Mouse (Mus musculus) urinary bladder, postnatal 4 days (tissue): ENCODE results near the gene Aanat.

Source experiments
- DNase-seq, 2 experiments: peaks; one replicate each; pipeline ENCODE4 v3.0.0; 2021 to 2022; ENCODE audit warnings: low spot score in 2 of 2

The Aanat gene

DNA sequence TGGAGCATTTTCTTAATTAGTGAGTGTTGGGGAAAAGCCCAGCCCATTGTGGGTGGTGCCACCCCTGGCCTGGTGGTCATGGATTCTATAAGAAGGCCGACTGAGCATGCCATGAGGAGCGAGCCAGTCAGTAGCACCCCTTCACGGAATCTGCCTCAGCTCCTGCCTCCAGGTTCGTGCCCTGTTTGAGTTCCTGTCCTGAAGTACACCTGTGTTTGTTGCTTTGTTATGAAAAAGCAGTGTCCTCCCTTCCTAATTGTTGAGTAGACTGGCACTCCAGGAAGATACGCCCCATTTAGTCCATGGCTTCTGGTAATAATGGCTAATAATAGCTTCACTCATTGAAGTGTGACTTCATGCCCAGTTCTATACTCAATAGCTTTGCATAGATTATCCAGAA lies at the start of gene Aanat:
Gene Aanat (plus strand): TSS at position 123 of the 400 bp plus-strand sequence.
- DNase-seq = no peak

GRCm38 (mm10) chr11:116536685-116537084 lies 49.5 kb upstream of the Aanat start:
- no peak for DNase-seq

DNA sequence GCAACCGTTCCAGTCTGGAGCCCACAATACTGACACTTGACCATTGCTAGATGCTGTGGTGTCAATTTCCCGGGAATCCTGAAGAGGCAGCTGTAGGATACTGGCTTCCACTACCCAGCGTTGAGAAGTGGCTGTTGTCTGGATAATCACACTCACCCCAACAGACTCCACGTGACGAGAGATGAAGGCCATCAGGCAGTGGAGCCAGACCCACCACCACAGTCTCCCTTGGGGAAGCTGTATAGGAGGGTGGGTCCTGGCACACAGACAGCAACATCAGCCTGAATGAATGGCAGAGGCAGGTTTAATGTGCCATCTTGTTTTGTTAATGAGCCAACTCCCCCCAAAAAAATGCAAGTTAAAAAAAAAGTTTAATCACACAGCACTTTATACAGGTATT lies 48.8 kb upstream of the Aanat start:
- no peak for DNase-seq

DNA sequence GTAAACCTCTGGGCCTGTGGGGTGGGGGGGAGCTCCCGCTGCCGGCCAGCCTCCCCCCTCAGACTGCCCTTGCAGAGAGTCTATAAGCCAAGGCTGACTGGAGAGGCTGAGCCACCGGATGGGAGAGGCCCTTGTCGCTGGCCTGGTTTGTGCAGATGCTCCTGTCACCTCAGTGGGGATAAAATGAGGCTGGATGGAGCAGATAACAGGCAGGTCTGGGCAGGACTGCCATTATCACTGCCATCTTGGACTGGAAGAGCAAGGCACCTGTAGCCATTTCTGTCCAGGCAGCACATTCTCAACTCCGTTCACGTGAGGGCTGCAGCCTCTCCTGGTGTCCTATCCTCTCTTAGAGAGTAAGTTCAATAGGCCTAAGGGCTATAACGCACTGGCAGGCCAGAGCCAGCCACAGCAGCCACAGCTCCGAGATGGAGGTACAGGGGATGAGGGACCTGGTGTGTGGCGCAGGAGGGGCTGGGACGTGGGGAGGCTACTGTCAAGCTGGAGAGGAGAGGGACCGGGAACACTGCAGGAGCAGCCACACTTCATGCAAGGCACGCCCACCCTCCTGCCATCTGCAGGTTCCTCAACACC lies 48.0 kb upstream of the Aanat start:
- DNase-seq = peak in 1 of 2 experiments; percentile 54

DNA sequence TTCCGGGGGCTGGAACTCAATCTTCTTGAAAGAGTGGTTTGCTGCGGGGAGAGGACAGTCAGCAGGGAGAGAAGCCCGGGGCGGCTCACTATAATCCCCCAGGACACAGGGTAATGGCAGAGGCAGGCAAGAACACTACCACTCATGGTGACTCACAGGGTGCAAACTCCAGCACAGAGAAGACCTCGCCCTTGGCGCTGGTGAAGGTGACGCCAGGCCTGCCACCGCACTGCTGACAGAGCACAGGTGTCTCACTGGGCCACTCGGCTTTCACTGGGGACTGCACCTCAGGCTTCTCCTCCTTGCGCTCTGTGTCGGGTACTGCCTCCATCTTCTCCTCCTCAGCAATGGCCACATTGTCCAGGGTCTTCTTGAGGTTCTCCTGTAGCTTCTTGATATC lies 45.0 kb upstream of the Aanat start:
- no peak for DNase-seq

DNA sequence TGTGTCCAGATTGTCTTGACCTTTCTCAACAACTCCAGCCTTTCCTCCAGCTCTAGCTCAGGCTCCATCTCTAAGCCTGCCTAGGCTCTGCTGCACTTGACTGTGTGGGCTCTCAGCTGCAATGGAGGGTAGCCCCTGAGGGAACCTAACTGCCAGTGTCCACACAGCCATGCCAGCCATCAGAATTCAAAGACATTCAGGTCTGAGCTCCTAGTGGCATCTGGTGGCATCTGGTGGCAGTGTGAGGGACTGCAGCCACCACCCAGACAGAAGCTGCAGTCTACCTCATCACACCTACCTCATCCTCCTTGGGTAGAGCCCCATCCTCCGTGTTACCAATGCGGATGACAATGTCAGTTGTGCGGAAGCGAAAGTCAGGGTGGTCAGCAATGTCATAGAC lies 43.1 kb upstream of the Aanat start:
- no peak for DNase-seq

GRCm38 (mm10) chr11:116547296-116548060 lies 38.8 kb upstream of the Aanat start:
- DNase-seq = no peak

DNA sequence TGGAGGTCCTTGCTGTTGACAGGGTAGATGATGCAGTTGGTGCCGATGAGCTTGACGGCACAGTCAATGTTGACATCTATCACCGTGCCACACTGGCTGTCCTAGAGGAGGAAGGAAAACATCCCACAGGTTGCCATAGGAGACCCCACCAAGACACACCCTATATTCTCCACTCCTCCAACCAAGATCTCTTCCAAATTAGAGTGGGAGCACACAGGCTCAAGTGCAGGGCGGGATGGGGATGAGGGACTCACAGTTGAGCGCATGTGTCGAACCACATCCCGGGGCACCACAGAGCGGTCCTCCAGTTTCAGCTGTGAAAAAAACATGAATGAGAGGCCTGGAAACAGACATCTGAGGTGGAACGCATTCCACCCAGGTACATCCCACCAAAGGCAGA lies 37.5 kb upstream of the Aanat start:
- DNase-seq = no peak

- no peak for DNase-seq
Observed at GRCm38 (mm10) chr11:116549273-116550038, 36.8 kb upstream of the Aanat start.

GRCm38 (mm10) chr11:116550748-116551147 lies 35.5 kb upstream of the Aanat start:
- DNase-seq = no peak

DNA sequence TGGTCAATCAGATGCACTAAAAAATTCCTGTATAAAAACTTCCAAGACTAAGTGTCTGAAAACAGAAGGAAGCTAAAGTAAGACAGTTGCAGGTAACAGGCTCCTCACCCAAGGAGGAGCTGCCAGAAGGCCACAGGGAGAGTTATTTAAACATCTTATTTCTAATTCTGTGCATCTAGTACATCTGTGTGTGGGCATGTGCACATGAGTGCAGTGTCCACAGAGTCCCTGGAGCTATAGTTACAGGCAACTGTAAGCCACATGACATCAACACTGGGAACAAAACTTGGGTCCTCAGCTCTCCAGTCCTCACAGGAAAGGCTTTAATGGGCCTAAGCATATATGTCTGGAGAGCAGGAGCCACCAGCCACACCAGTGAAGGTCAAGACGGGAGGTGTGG lies 34.0 kb upstream of the Aanat start:
- no peak for DNase-seq

GRCm38 (mm10) chr11:116554171-116554878 lies 31.9 kb upstream of the Aanat start:
- no peak for DNase-seq

DNA sequence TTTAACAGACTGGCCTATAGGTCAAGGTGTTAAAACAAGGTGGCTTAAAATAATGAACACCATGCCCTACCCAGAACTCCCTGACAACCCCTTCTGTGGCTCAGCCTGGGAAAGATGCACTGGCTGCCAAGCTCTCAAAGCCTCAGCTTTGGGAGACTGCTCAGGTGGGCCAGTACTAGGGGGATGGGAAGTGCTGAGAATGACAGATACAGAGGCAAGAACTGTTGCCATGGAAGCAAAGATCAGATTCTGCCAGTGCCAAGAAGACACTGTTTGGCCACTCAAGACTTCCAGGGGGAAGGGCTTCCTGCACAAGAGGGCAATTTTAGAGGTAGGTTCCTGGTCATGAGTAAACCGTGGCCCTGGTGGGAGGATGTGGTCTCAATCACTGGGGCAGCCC lies 30.7 kb upstream of the Aanat start:
- DNase-seq = no peak

- no peak for DNase-seq
Observed at GRCm38 (mm10) chr11:116556308-116556707, 29.9 kb upstream of the Aanat start.

- no peak for DNase-seq
Observed at GRCm38 (mm10) chr11:116565283-116566041, 20.8 kb upstream of the Aanat start.

GRCm38 (mm10) chr11:116567531-116567930 lies 18.7 kb upstream of the Aanat start:
- DNase-seq = no peak

DNA sequence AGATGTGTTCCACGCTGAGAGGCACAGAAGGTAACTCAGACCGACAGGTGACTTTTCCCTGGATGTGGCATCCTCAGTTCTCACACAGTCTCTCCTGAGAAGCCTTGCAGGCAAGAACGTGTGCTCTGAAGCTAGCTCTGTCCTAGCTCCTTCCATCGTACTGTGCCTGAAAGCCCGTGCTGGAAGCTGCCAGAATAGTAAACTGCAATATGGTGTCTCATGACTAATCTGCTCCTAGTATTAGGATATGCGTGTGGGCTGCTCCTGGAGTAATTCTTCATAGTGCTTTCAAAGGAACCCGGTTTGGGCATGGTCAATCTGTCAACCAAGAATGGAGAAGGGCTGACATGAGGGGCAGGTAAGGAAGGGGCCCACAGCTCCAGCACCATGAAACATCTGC lies 15.4 kb upstream of the Aanat start:
- DNase-seq = no peak

DNA sequence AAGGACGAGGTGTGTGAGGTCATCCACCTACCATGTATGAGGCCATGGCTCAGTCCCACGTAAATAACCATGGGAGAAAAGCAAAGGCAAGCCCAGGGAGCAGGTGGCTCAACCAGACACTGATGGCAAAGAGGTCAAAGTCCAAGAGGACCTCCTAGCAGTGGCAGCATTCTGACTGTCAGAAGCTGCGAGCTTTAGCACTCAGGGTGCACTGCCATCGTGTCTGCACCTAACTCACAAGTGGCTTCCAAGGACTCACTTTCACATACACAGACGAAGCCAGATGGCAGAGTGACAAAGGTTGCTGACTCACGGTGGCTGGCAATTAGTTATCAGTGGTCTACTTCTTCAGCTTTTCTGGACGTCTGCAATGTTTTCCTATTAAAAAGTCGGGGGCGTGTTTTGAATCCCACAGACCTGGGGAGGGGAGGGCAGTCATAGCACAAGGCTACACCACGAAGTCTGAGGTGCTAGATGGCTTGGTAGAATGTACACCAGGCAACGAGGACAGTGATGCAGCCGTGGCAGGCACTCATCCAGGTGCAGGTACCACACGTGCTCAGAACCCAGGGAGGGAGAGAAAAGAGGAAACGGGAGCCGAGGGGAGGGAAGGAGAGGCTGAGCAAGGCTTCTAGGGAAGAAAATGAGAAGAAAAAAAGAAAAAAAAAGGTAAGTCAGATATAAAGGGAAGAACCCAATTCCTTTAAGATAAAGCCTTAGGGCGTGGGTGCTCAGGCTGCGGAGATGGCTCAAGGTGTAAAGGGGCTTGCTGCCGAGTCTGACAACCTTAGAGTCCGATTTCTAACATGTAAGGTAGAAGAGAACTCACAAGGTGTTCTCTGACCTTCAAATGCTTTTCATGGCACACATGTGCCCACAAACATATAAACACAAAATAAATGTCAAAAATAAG lies 14.2 kb upstream of the Aanat start:
- DNase-seq = no peak

DNA sequence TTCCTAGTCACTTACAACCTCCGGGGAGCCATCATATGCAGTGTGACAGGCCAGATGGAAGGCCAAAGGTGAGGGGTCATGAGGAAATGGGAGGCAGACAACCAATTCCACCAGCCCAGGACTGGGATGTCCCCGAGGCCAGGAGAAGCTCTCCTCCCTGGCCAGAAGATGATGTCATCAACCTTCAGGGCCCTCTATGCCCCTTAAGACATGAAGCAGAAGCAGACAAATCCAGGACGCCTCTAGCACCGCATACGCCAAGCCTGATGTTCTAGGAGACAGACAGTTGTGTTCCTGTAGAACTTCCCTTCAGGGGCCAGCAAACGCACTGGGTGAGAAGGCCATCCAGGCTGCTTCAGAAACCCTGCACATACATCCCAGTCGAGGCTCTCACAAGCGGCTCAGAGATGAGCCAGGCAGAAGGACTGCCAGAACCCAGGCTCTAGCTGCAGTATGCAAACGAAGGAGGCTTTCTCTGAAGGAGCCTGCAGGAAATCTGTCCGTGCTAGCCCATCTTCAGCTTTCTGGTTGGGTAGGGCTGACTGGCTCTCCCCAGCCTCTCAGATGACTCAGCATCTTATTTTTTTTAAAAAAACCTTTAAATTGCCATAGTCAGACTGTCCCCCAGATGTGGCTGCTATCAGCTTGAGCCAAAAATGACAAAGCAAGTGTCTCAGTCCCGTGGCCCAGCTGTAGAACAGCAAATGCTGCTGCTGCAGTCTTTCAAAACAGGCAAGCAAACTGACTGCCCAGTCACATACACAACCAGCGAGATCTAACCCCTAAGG lies 13.3 kb upstream of the Aanat start:
- no peak for DNase-seq

DNA sequence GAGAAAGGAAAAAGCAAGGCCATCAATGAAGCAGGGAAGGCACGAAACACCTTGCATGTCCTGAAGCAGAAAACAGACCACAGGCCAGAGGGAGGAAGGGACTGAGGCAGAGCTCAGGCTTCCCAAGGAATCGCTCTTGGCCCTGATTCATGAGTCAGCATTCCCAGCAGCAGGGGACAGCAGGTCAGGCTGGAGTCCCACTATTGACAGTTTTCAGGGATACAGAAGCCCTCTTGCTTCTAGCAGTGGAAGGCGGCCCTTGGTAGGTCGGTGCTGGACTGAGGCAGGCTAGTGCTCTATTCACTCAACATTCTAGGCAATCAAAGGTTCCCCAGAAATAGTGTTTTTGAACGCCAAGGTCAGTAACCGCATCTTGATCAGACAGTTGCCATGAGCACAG lies 11.7 kb upstream of the Aanat start:
- DNase-seq = no peak
